Mouse (Mus musculus) midbrain, postnatal 0 days (tissue): ENCODE data around the gene Wnt10b. TPM values are rescaled to one million over a fixed set of nuclear protein-coding genes. Genes with fewer than 3 reads are reported as not detected.
"Not testable (repeated sequence)": the region's sequence is repeated elsewhere in the genome, so short reads cannot be mapped to it uniquely, and the experiment has no call there.

Experiments used
- ATAC-seq: fragments of 200-750 bp; cut with Nextera tagmentation; 2 replicates; pipeline ENCODE4 v1.8.0; 2017; ENCODE audit warnings: moderate number of reproducible peaks, mild to moderate bottlenecking, moderate TSS enrichment, moderate library complexity; ENCODE audit not compliant: low FRiP score
- DNase-seq: peaks from one replicate; pipeline ENCODE4 v3.0.0-alpha.2; 2015; ENCODE audit warnings: low spot score
- H3K27ac ChIP-seq: fragments of 300-500 bp; sonication (generic); 2 replicates; pipeline ENCODE4 v1.5.1; 2014; ENCODE audit warnings: low read depth, mild to moderate bottlenecking, low read length, mixed read lengths
- H3K27me3 ChIP-seq: fragments of 300-500 bp; sonication (generic); 2 replicates; pipeline ENCODE4 v1.6.1; 2014; ENCODE audit warnings: low read length, control low read depth, mixed read lengths; ENCODE audit not compliant: insufficient read depth
- H3K36me3 ChIP-seq: fragments of 300-500 bp; sonication (generic); 2 replicates; pipeline ENCODE4 v1.6.1; 2014; ENCODE audit warnings: low read length, control low read depth, mixed read lengths; ENCODE audit not compliant: insufficient read depth
- H3K4me1 ChIP-seq: fragments of 300-500 bp; sonication (generic); 2 replicates; pipeline ENCODE4 v1.6.1; 2014; ENCODE audit warnings: mild to moderate bottlenecking, control low read depth, antibody characterized with exemption, low read length, mixed read lengths; ENCODE audit not compliant: insufficient read depth
- H3K4me2 ChIP-seq: fragments of 300-500 bp; sonication (generic); 2 replicates; pipeline ENCODE4 v1.6.1; 2014; ENCODE audit warnings: low read depth, mild to moderate bottlenecking, low read length, mixed read lengths; ENCODE audit not compliant: poor library complexity, severe bottlenecking
- H3K4me3 ChIP-seq: fragments of 300-500 bp; sonication (generic); 2 replicates; pipeline ENCODE4 v1.5.1; 2014; ENCODE audit warnings: low read depth, mild to moderate bottlenecking, low read length, moderate library complexity
- H3K9ac ChIP-seq: fragments of 300-500 bp; sonication (generic); replicated peaks from 2 replicates; pipeline ENCODE4 v1.6.1; 2014; ENCODE audit warnings: mild to moderate bottlenecking, low read length, moderate library complexity, mixed read lengths; ENCODE audit not compliant: poor library complexity, severe bottlenecking
- H3K9me3 ChIP-seq: fragments of 300-500 bp; sonication (generic); 2 replicates; pipeline ENCODE4 v1.6.1; 2016; ENCODE audit warnings: low read length, control low read depth
- CTCF ChIP-seq: IDR thresholded peaks from 2 replicates; pipeline ENCODE4 v1.5.1; 2016; ENCODE audit warnings: antibody characterized with exemption, mild to moderate bottlenecking
- WGBS: fragments of 180-500 bp; shearing (Covaris S2); extraction: QIAGEN DNeasy Blood & Tissue Kit; methylation state at CpG from one replicate; pipeline ENCODE4 v1.1.7; 2014; 5-methylcytosine and 5-hydroxymethylcytosine counted together
- polyA plus RNA-seq: library from polyadenylated mRNA; unstranded; fragments of >200 nt; fragmentation: Nextera tagmentation; extraction: Ambion mirVana; gene quantifications from 2 replicates; pipeline ENCODE4 v1.2.1, GENCODE M21; 2015
- total RNA-seq: library from RNA; depleted of rRNA; stranded (reverse); fragments of >200 nt; gene quantifications from 2 replicates; pipeline ENCODE4 v1.2.3, GENCODE M21; 2014

Wnt10b gene
- total and polyA plus RNA-seq, 2 experiments from 2014 or later = 1.5 TPM; not detected in 1

GRCm38 (mm10) chr15:98762201-98762621 is 15.7 kb downstream of the Wnt10b start:
- Histone ChIP-seq H3K27ac (peak overlapping the region; percentile 97), H3K27me3 (no peaks in the 10 kb centered on the region), H3K4me1 (peaks cover 5% of the 10 kb centered on the region; the same call in 1 of the 2 replicates), H3K9ac (peak overlapping the region; percentile 97), H3K9me3 (no peaks in the 10 kb centered on the region), H3K4me3 (peak overlapping the region; percentile 98), H3K36me3 (0 out of 2 replicates have a peak, but pooled peaks cover 5% of the 10 kb centered on the region), H3K4me2 (peak overlapping the region; percentile 67)
- WGBS = 2% methylated on average over 12 of the region's 24 CpGs
- peak; percentile 41 for TF ChIP-seq CTCF
- peak; percentile 48 for ATAC-seq
- peak; percentile 89 for DNase-seq

- WGBS = 84% methylated on average over 2 of the region's 2 CpGs
- TF ChIP-seq CTCF = no peak
- Histone ChIP-seq H3K27me3 (no peaks in the 10 kb centered on the region), H3K27ac (no peak overlapping the region), H3K36me3 (peaks cover 6% of the 10 kb centered on the region; the same call in 1 of the 2 replicates), H3K4me1 (no peaks in the 10 kb centered on the region), H3K4me2 (no peak overlapping the region), H3K9me3 (no peaks in the 10 kb centered on the region), H3K4me3 (no peak overlapping the region), H3K9ac (no peak overlapping the region)
- no peak for DNase-seq
- ATAC-seq = no peak
Observed at GRCm38 (mm10) chr15:98754125-98754524, 23.8 kb downstream of the Wnt10b start.

GRCm38 (mm10) chr15:98753021-98753423 is 24.9 kb downstream of the Wnt10b start:
- no peak for DNase-seq
- Histone ChIP-seq H3K4me1 (no peaks in the 10 kb centered on the region), H3K9me3 (no peaks in the 10 kb centered on the region), H3K27me3 (no peaks in the 10 kb centered on the region), H3K36me3 (peaks cover 6% of the 10 kb centered on the region; the same call in 1 of the 2 replicates), H3K4me3 (no peak overlapping the region), H3K27ac (no peak overlapping the region), H3K9ac (no peak overlapping the region), H3K4me2 (no peak overlapping the region)
- WGBS = 48% methylated on average over 8 of the region's 8 CpGs
- no peak for ATAC-seq
- TF ChIP-seq CTCF = no peak

GRCm38 (mm10) chr15:98749093-98749492 is 28.9 kb downstream of the Wnt10b start:
- no peak overlapping the region for H3K27ac ChIP-seq
- 93% methylated on average over 2 of the region's 2 CpGs for WGBS
- ATAC-seq (no peak), DNase-seq (no peak)
- no peaks in the 10 kb centered on the region for H3K9me3 ChIP-seq
- no peaks in the 10 kb centered on the region; the same call in 1 of the 2 replicates for H3K36me3 ChIP-seq
- H3K9ac ChIP-seq = no peak overlapping the region
- H3K27me3 ChIP-seq = no peaks in the 10 kb centered on the region
- no peak for TF ChIP-seq CTCF
- H3K4me2 ChIP-seq = no peak overlapping the region
- H3K4me1 ChIP-seq = no peaks in the 10 kb centered on the region
- H3K4me3 ChIP-seq = no peak overlapping the region

GRCm38 (mm10) chr15:98747296-98747695 is 30.7 kb downstream of the Wnt10b start:
- no peak for ATAC-seq
- Histone ChIP-seq H3K27me3 (no peaks in the 10 kb centered on the region), H3K27ac (no peak overlapping the region), H3K4me2 (no peak overlapping the region), H3K4me1 (no peaks in the 10 kb centered on the region), H3K36me3 (peaks cover under 1% of the 10 kb centered on the region; the same call in 1 of the 2 replicates), H3K9ac (no peak overlapping the region), H3K9me3 (no peaks in the 10 kb centered on the region), H3K4me3 (no peak overlapping the region)
- no peak for TF ChIP-seq CTCF
- no peak for DNase-seq
- 87% methylated on average over 6 of the region's 6 CpGs for WGBS

GRCm38 (mm10) chr15:98746344-98746965 is 31.5 kb downstream of the Wnt10b start:
- Histone ChIP-seq H3K36me3 (peaks cover 5% of the 10 kb centered on the region), H3K9me3 (no peaks in the 10 kb centered on the region), H3K4me2 (no peak overlapping the region), H3K4me3 (no peak overlapping the region), H3K4me1 (no peaks in the 10 kb centered on the region), H3K27ac (no peak overlapping the region), H3K9ac (no peak overlapping the region), H3K27me3 (no peaks in the 10 kb centered on the region)
- no peak for ATAC-seq
- 88% methylated on average over 10 of the region's 10 CpGs for WGBS
- no peak for DNase-seq
- TF ChIP-seq CTCF = no peak

- not testable (repeated sequence) for H3K4me1 ChIP-seq, DNase-seq, H3K4me3 ChIP-seq, H3K9me3 ChIP-seq, H3K4me2 ChIP-seq, H3K9ac ChIP-seq, H3K27ac ChIP-seq, H3K27me3 ChIP-seq, ATAC-seq
- H3K36me3 ChIP-seq = peaks cover 30% of the 10 kb centered on the region
- WGBS = 89% methylated on average over 3 of the region's 3 CpGs
Observed at GRCm38 (mm10) chr15:98743863-98744262, 34.1 kb downstream of the Wnt10b start.
